Mouse (Mus musculus): ENCODE measurements around the gene Zfp777. TPM values are rescaled to one million over a fixed set of nuclear protein-coding genes. Genes with fewer than 3 reads are reported as not detected.

The Zfp777 gene
- polyA plus RNA-seq (2015; fragmentation: Illumina TruSeq; extraction: RNeasy Lipid Tissue Mini Kit (QIAGEN cat#74804); ENCODE audit: insufficient read depth, low read depth, low replicate concordance): 4.9 TPM

GRCm38 (mm10) chr6:48048426-48049272, at the start of gene Zfp777:
Gene Zfp777, minus strand, starts transcription at chr6:48048911.

GRCm38 (mm10) chr6:48086471-48086878, 37.8 kb upstream of the Zfp777 start, which contains the start of gene Zfp746:
Gene Zfp746, minus strand, starts transcription at chr6:48086593.

Other genes with a start within 250 kb of the Zfp777 start
- gene Pdia4, start 235.5 kb downstream of the Zfp777 start, polyA plus RNA-seq (2015; fragmentation: Illumina TruSeq; extraction: RNeasy Lipid Tissue Mini Kit (QIAGEN cat#74804); ENCODE audit: insufficient read depth, low read depth, low replicate concordance): 32.8 TPM
- gene Zfp786, start 218.0 kb downstream of the Zfp777 start, polyA plus RNA-seq (2015; fragmentation: Illumina TruSeq; extraction: RNeasy Lipid Tissue Mini Kit (QIAGEN cat#74804); ENCODE audit: insufficient read depth, low read depth, low replicate concordance): 0.24 TPM
- gene Zfp398, start 213.2 kb downstream of the Zfp777 start, polyA plus RNA-seq (2015; fragmentation: Illumina TruSeq; extraction: RNeasy Lipid Tissue Mini Kit (QIAGEN cat#74804); ENCODE audit: insufficient read depth, low read depth, low replicate concordance): 2.8 TPM
- 2.5 TPM for gene Zfp282, start 171.7 kb downstream of the Zfp777 start, polyA plus RNA-seq (2015; fragmentation: Illumina TruSeq; extraction: RNeasy Lipid Tissue Mini Kit (QIAGEN cat#74804); ENCODE audit: insufficient read depth, low read depth, low replicate concordance)
- gene Zfp212, start 128.4 kb downstream of the Zfp777 start, polyA plus RNA-seq (2015; fragmentation: Illumina TruSeq; extraction: RNeasy Lipid Tissue Mini Kit (QIAGEN cat#74804); ENCODE audit: insufficient read depth, low read depth, low replicate concordance): 2.7 TPM
- gene Zfp956, start 95.5 kb downstream of the Zfp777 start, polyA plus RNA-seq (2015; fragmentation: Illumina TruSeq; extraction: RNeasy Lipid Tissue Mini Kit (QIAGEN cat#74804); ENCODE audit: insufficient read depth, low read depth, low replicate concordance): 2.8 TPM
- 4.7 TPM for gene Zfp746, start 37.7 kb upstream of the Zfp777 start, polyA plus RNA-seq (2015; fragmentation: Illumina TruSeq; extraction: RNeasy Lipid Tissue Mini Kit (QIAGEN cat#74804); ENCODE audit: insufficient read depth, low read depth, low replicate concordance)

All from pancreas, adult 10 weeks (tissue).